Mouse (Mus musculus) embryo, embryonic 10.5 days (tissue): ENCODE results near the gene Txn1.
A peak's percentile ranks its signal among the peaks of the same experiment; 100 is the strongest.

ENCODE experiments used
- DNase-seq: peaks from one replicate; pipeline ENCODE4 v3.0.0-alpha.2; 2015; ENCODE audit warnings: low spot score

Gene Txn1

GRCm38 (mm10) chr4:57942892-57943291 lies 13.3 kb downstream of the Txn1 start:
- no peak for DNase-seq

- DNase-seq = no peak
Observed at GRCm38 (mm10) chr4:57940631-57941030, 15.6 kb downstream of the Txn1 start.

- DNase-seq = no peak
Observed at GRCm38 (mm10) chr4:57937292-57937691, 18.9 kb downstream of the Txn1 start.

GRCm38 (mm10) chr4:57934181-57934580 lies 22.0 kb downstream of the Txn1 start:
- no peak for DNase-seq

- DNase-seq = no peak
Observed at GRCm38 (mm10) chr4:57930559-57931170, 25.5 kb downstream of the Txn1 start.

- peak; percentile 85 for DNase-seq
Observed at GRCm38 (mm10) chr4:57927464-57928205, 28.6 kb downstream of the Txn1 start.

GRCm38 (mm10) chr4:57924556-57925071 lies 31.6 kb downstream of the Txn1 start:
- no peak for DNase-seq

GRCm38 (mm10) chr4:57922171-57922570 lies 34.0 kb downstream of the Txn1 start:
- DNase-seq = peak; percentile 32

- DNase-seq = no peak
Observed at GRCm38 (mm10) chr4:57920522-57920921, 35.7 kb downstream of the Txn1 start.

GRCm38 (mm10) chr4:57919494-57920423 lies 36.5 kb downstream of the Txn1 start:
- peak; percentile 69 for DNase-seq

- DNase-seq = no peak
Observed at GRCm38 (mm10) chr4:57916711-57917110, 39.5 kb downstream of the Txn1 start.

GRCm38 (mm10) chr4:57916201-57916661 lies 40.0 kb downstream of the Txn1 start, which contains the start of gene D630039A03Rik:
D630039A03Rik (minus strand) TSS chr4:57916297.
- DNase-seq = no peak

- DNase-seq = no peak
Observed at GRCm38 (mm10) chr4:57915216-57915965, 40.8 kb downstream of the Txn1 start.

GRCm38 (mm10) chr4:57914193-57915190 lies 41.7 kb downstream of the Txn1 start:
- no peak for DNase-seq

GRCm38 (mm10) chr4:57913021-57913420 lies 43.2 kb downstream of the Txn1 start:
- no peak for DNase-seq

GRCm38 (mm10) chr4:57908860-57909259 lies 47.4 kb downstream of the Txn1 start:
- DNase-seq = no peak

GRCm38 (mm10) chr4:57906708-57907107 lies 49.5 kb downstream of the Txn1 start:
- DNase-seq = no peak

- DNase-seq = no peak
Observed at GRCm38 (mm10) chr4:57904638-57905037, 51.6 kb downstream of the Txn1 start.

GRCm38 (mm10) chr4:57904211-57904610 lies 52.0 kb downstream of the Txn1 start:
- DNase-seq = peak; percentile 85

GRCm38 (mm10) chr4:57902619-57903018 lies 53.6 kb downstream of the Txn1 start:
- DNase-seq = no peak
